Mouse (Mus musculus) C2C12 (cell line): Measurements from ENCODE around the gene Cnnm2.

ENCODE experiments used
- CEBPB ChIP-seq: IDR thresholded peaks from one replicate; pipeline ENCODE4 v1.6.1; 2011; ENCODE audit warnings: low read depth, mild to moderate bottlenecking, control low read depth, moderate library complexity
- CTCF ChIP-seq: IDR thresholded peaks from one replicate; pipeline ENCODE4 v1.5.1; 2011; ENCODE audit not compliant: control insufficient read depth, insufficient read depth, insufficient read length
- FOSL1 ChIP-seq: IDR thresholded peaks from one replicate; pipeline ENCODE4 v1.8.0; 2011; ENCODE audit warnings: mild to moderate bottlenecking, low read length; ENCODE audit not compliant: poor library complexity, insufficient read depth, severe bottlenecking
- MAX ChIP-seq: IDR thresholded peaks from one replicate; pipeline ENCODE4 v1.6.1; 2011; ENCODE audit warnings: mild to moderate bottlenecking, control low read depth
- MYOG ChIP-seq: IDR thresholded peaks from one replicate; pipeline ENCODE4 v1.6.1; 2011; ENCODE audit not compliant: control insufficient read depth, insufficient read length; ENCODE audit errors: extremely low read depth
- USF1 ChIP-seq: IDR thresholded peaks from one replicate; pipeline ENCODE4 v1.6.1; 2011; ENCODE audit warnings: low read depth, mild to moderate bottlenecking, control low read depth, moderate library complexity

DNA sequence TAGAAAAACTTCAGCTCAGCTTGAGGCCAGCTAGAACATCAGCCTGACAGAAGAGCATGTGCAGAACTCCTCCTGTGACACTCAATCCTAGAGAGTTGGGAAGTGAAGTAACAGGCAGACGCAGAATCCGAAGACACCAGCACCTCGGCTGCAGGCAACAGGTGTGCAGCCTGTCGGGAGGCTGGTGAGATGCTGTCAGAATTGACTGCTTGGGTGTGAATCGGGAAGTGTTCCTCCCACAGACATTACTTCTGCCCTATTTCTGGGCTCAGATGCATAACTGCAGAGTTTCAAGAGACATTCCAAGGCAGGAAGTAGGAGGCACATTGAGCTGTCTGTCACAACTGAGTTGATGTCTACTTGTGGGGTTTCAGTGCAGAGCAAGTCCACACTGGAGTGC lies 72.9 kb downstream of the Cnnm2 start:
- TF ChIP-seq FOSL1 (no peak), CTCF (no peak), MAX (no peak), MYOG (no peak), USF1 (no peak), CEBPB (no peak)
